Mouse (Mus musculus) megakaryocyte, embryonic 14.5 days (primary cell): ENCODE measurements around the gene Noc3l.

Source experiments
- FLI1 ChIP-seq: IDR thresholded peaks from 2 replicates; pipeline ENCODE4 v1.6.1; 2012; ENCODE audit warnings: low read length, inconsistent platforms, mixed read lengths
- GATA1 ChIP-seq: IDR thresholded peaks from 3 replicates; pipeline ENCODE4 v1.6.1; 2012; ENCODE audit warnings: mixed read lengths, low read length, inconsistent platforms, borderline replicate concordance

- TF ChIP-seq GATA1 (no peak), FLI1 (no peak)
Measured at GRCm38 (mm10) chr19:38775548-38775947, 43.5 kb downstream of the Noc3l start.
